Mouse (Mus musculus) limb, embryonic 10.5 days (tissue): ENCODE data around the gene Ppp1r15b. TPM values are rescaled to one million over a fixed set of nuclear protein-coding genes. Genes with fewer than 3 reads are reported as not detected.

Experiments used
- DNase-seq: peaks from one replicate; pipeline ENCODE4 v3.0.0-alpha.2; 2017; ENCODE audit warnings: low spot score
- H3K27ac ChIP-seq: fragments of 300-500 bp; sonication (generic); 2 replicates; pipeline ENCODE4 v1.5.1; 2016; ENCODE audit warnings: mild to moderate bottlenecking
- H3K27me3 ChIP-seq: fragments of 300-500 bp; sonication (generic); 2 replicates; pipeline ENCODE4 v1.6.1; 2016; ENCODE audit warnings: low read depth, mild to moderate bottlenecking; ENCODE audit not compliant: poor library complexity, severe bottlenecking
- H3K36me3 ChIP-seq: fragments of 300-500 bp; sonication (generic); 2 replicates; pipeline ENCODE4 v1.6.1; 2016; ENCODE audit warnings: mild to moderate bottlenecking, moderate library complexity
- H3K4me1 ChIP-seq: fragments of 300-500 bp; sonication (generic); 2 replicates; pipeline ENCODE4 v1.6.1; 2016
- H3K4me3 ChIP-seq: fragments of 300-500 bp; sonication (generic); 2 replicates; pipeline ENCODE4 v1.5.1; 2016; ENCODE audit warnings: mild to moderate bottlenecking, moderate library complexity
- H3K9me3 ChIP-seq: fragments of 300-500 bp; sonication (generic); replicated peaks from 2 replicates; pipeline ENCODE4 v1.6.1; 2016; ENCODE audit warnings: mild to moderate bottlenecking
- WGBS: fragments of 180-500 bp; shearing (Covaris S2); methylation state at CpG from one replicate; pipeline ENCODE4 v1.1.7; 2016; 5-methylcytosine and 5-hydroxymethylcytosine counted together
- polyA plus RNA-seq: library from polyadenylated mRNA; unstranded; fragments of >200 nt; fragmentation: Nextera tagmentation; extraction: Ambion mirVana; gene quantifications from 2 replicates; pipeline ENCODE4 v1.2.1, GENCODE M21; 2016

The Ppp1r15b gene
- polyA plus RNA-seq, 1 experiment from 2014 or later, result 52.7 TPM

- no peaks in the 10 kb centered on the region for H3K9me3 ChIP-seq
- H3K36me3 ChIP-seq, result no peaks in the 10 kb centered on the region
- DNase-seq, result no peak
- no peak overlapping the region for H3K4me3 ChIP-seq
- H3K4me1 ChIP-seq, result no peaks in the 10 kb centered on the region
- H3K27me3 ChIP-seq, result peaks cover 47% of the 10 kb centered on the region
- no peak overlapping the region for H3K27ac ChIP-seq
- WGBS, result 82% methylated on average over 6 of the region's 6 CpGs
These were observed 44.2 kb downstream of the Ppp1r15b start for GRCm38 (mm10) chr1:133175150-133175549.

GRCm38 (mm10) chr1:133177480-133178172, 46.7 kb downstream of the Ppp1r15b start:
- WGBS, result 57% methylated on average over 8 of the region's 8 CpGs
- peak; percentile 71 for DNase-seq

GRCm38 (mm10) chr1:133178732-133179440, 47.9 kb downstream of the Ppp1r15b start:
- DNase-seq, result no peak
- H3K36me3 ChIP-seq, result no peaks in the 10 kb centered on the region
- H3K27me3 ChIP-seq, result peaks cover 58% of the 10 kb centered on the region
- H3K4me1 ChIP-seq, result peaks cover 30% of the 10 kb centered on the region
- no peak overlapping the region for H3K4me3 ChIP-seq
- H3K27ac ChIP-seq, result no peak overlapping the region
- H3K9me3 ChIP-seq, result no peaks in the 10 kb centered on the region
- 82% methylated on average over 11 of the region's 11 CpGs for WGBS

More at GRCm38 (mm10) chr1:133177480-133178172, 46.7 kb downstream of the Ppp1r15b start:
- no peak overlapping the region for H3K4me3 ChIP-seq
- H3K27ac ChIP-seq, result no peak overlapping the region
- H3K9me3 ChIP-seq, result no peaks in the 10 kb centered on the region
- H3K4me1 ChIP-seq, result peaks cover 19% of the 10 kb centered on the region
- H3K27me3 ChIP-seq, result peaks cover 47% of the 10 kb centered on the region
- H3K36me3 ChIP-seq, result no peaks in the 10 kb centered on the region

GRCm38 (mm10) chr1:133181072-133182015, 50.4 kb downstream of the Ppp1r15b start:
- Histone ChIP-seq H3K4me3 (peak overlapping the region; percentile 52), H3K27ac (0 out of 2 replicates have a peak overlapping the region, but pooled peaks have one; percentile 20), H3K27me3 (peaks cover 68% of the 10 kb centered on the region), H3K36me3 (no peaks in the 10 kb centered on the region), H3K9me3 (no peaks in the 10 kb centered on the region), H3K4me1 (peaks cover 30% of the 10 kb centered on the region)
- peak; percentile 87 for DNase-seq
- WGBS, result under 1% methylated on average over 31 of the region's 31 CpGs

- no peaks in the 10 kb centered on the region for H3K9me3 ChIP-seq
- peak overlapping the region; percentile 52 for H3K4me3 ChIP-seq
- peak; percentile 62 for DNase-seq
- WGBS, result under 1% methylated on average over 25 of the region's 25 CpGs
- 0 out of 2 replicates have a peak overlapping the region, but pooled peaks have one; percentile 20 for H3K27ac ChIP-seq
- no peaks in the 10 kb centered on the region for H3K36me3 ChIP-seq
- H3K4me1 ChIP-seq, result peaks cover 33% of the 10 kb centered on the region
- peaks cover 68% of the 10 kb centered on the region for H3K27me3 ChIP-seq
These were observed 51.2 kb downstream of the Ppp1r15b start for GRCm38 (mm10) chr1:133182016-133182705.

- no peak for DNase-seq
- 0% methylated on average over 16 of the region's 16 CpGs for WGBS
- Histone ChIP-seq H3K27ac (0 out of 2 replicates have a peak overlapping the region, but pooled peaks have one; percentile 7), H3K36me3 (no peaks in the 10 kb centered on the region), H3K4me1 (peaks cover 38% of the 10 kb centered on the region), H3K9me3 (no peaks in the 10 kb centered on the region), H3K27me3 (peaks cover 68% of the 10 kb centered on the region), H3K4me3 (peak overlapping the region; percentile 52)
These were observed 51.8 kb downstream of the Ppp1r15b start for GRCm38 (mm10) chr1:133182706-133183095.

GRCm38 (mm10) chr1:133183141-133183925, 52.4 kb downstream of the Ppp1r15b start:
- no peaks in the 10 kb centered on the region for H3K36me3 ChIP-seq
- no peak for DNase-seq
- peaks cover 44% of the 10 kb centered on the region for H3K4me1 ChIP-seq
- peak overlapping the region; percentile 34 for H3K27ac ChIP-seq
- H3K9me3 ChIP-seq, result no peaks in the 10 kb centered on the region
- peak overlapping the region; percentile 52 for H3K4me3 ChIP-seq
- peaks cover 63% of the 10 kb centered on the region for H3K27me3 ChIP-seq
- 20% methylated on average over 16 of the region's 16 CpGs for WGBS

- Histone ChIP-seq H3K4me1 (peaks cover 28% of the 10 kb centered on the region), H3K9me3 (no peaks in the 10 kb centered on the region), H3K27me3 (peaks cover 17% of the 10 kb centered on the region), H3K36me3 (no peaks in the 10 kb centered on the region), H3K27ac (peak overlapping the region; percentile 71), H3K4me3 (peak overlapping the region; percentile 19; the same call in 1 of the 2 replicates)
- WGBS, result 16% methylated on average over 4 of the region's 4 CpGs
- DNase-seq, result peak; percentile 79
These were observed 57.2 kb downstream of the Ppp1r15b start for GRCm38 (mm10) chr1:133187948-133188680.

GRCm38 (mm10) chr1:133188719-133189118, 57.8 kb downstream of the Ppp1r15b start:
- H3K4me1 ChIP-seq, result peaks cover 27% of the 10 kb centered on the region
- peak overlapping the region; percentile 1; the same call in 1 of the 2 replicates for H3K27ac ChIP-seq

More at GRCm38 (mm10) chr1:133188719-133189118, 57.8 kb downstream of the Ppp1r15b start:
- Histone ChIP-seq H3K4me3 (no peak overlapping the region), H3K27me3 (peaks cover 11% of the 10 kb centered on the region), H3K9me3 (no peaks in the 10 kb centered on the region), H3K36me3 (no peaks in the 10 kb centered on the region)
- no peak for DNase-seq
- WGBS, result 89% methylated on average over 8 of the region's 8 CpGs
